ENCODE assay signal across 30 mouse cellular contexts in genomic region chr7:46000577-46000976, GRCm38 (mm10). TPM values are rescaled to one million over a fixed set of nuclear protein-coding genes. Genes with fewer than 3 reads are reported as not detected.
"Had no signal": no experiment of that assay in that cellular context is flagged by ENCODE, and none has a peak within 500 bp of the region (broad histone marks: within the 10 kb centered on the region; RNA-seq: fewer than 3 reads in every experiment).

No protein-coding gene starts in this region.

- H3K27me3 ChIP-seq: embryonic facial prominence, embryonic 12.5 days; embryonic facial prominence, embryonic 15.5 days; forebrain, embryonic 13.5 days; forebrain, embryonic 15.5 days had no signal

- H3K4me1 ChIP-seq: embryonic facial prominence, embryonic 12.5 days; embryonic facial prominence, embryonic 13.5 days; embryonic facial prominence, embryonic 15.5 days; forebrain, embryonic 10.5 days; forebrain, embryonic 12.5 days; forebrain, embryonic 13.5 days; forebrain, embryonic 15.5 days had no signal

- H3K36me3 ChIP-seq: embryonic facial prominence, embryonic 10.5 days; embryonic facial prominence, embryonic 12.5 days; embryonic facial prominence, embryonic 13.5 days; embryonic facial prominence, embryonic 15.5 days; forebrain, embryonic 10.5 days; forebrain, embryonic 12.5 days; forebrain, embryonic 15.5 days had no signal

- ATAC-seq: forebrain, embryonic 13.5 days; forebrain, embryonic 14.5 days; forebrain, embryonic 15.5 days; forebrain, embryonic 16.5 days; forebrain, postnatal 0 days had no signal

- H3K4me3 ChIP-seq: embryonic facial prominence, embryonic 10.5 days; embryonic facial prominence, embryonic 12.5 days; embryonic facial prominence, embryonic 13.5 days; embryonic facial prominence, embryonic 15.5 days; erythroblast, embryonic 14.5 days; forebrain, embryonic 10.5 days; forebrain, embryonic 12.5 days; forebrain, embryonic 13.5 days; forebrain, embryonic 15.5 days; gastrocnemius, adult 2 months; heart, adult 2 months had no signal

- DNase-seq: cerebellum, adult 8-10 months; cerebellum, adult 9-10 months; cerebellum, adult 9-11 months; cerebellum, postnatal 10 days; cerebellum, postnatal 14 days; cerebellum, postnatal 25 days; cerebellum, postnatal 36 days; embryo, embryonic 11 days; forebrain, postnatal 0 days; gastrocnemius, adult 2 months; gastrocnemius, postnatal 10 days; gastrocnemius, postnatal 14 days; gastrocnemius, postnatal 25 days; gastrocnemius, postnatal 36 days; heart, adult 11 months; heart, adult 18-20 months; heart, adult 2 months had no signal

- H3K9ac ChIP-seq: embryonic facial prominence, embryonic 12.5 days; embryonic facial prominence, embryonic 13.5 days; embryonic facial prominence, embryonic 15.5 days; forebrain, embryonic 12.5 days; forebrain, embryonic 13.5 days; forebrain, embryonic 15.5 days; forebrain, postnatal 0 days had no signal

- H3K4me2 ChIP-seq: embryonic facial prominence, embryonic 12.5 days; embryonic facial prominence, embryonic 13.5 days; embryonic facial prominence, embryonic 15.5 days; forebrain, embryonic 12.5 days; forebrain, embryonic 13.5 days; forebrain, embryonic 15.5 days had no signal

- H3K27ac ChIP-seq: embryonic facial prominence, embryonic 10.5 days; embryonic facial prominence, embryonic 12.5 days; embryonic facial prominence, embryonic 13.5 days; embryonic facial prominence, embryonic 15.5 days; forebrain, embryonic 10.5 days; forebrain, embryonic 12.5 days; forebrain, embryonic 13.5 days; forebrain, embryonic 15.5 days; gastrocnemius, adult 2 months; heart, adult 2 months had no signal

- H3K9me3 ChIP-seq: embryonic facial prominence, embryonic 10.5 days; embryonic facial prominence, embryonic 12.5 days; embryonic facial prominence, embryonic 13.5 days; embryonic facial prominence, embryonic 15.5 days; forebrain, embryonic 10.5 days; forebrain, embryonic 12.5 days; forebrain, embryonic 13.5 days; forebrain, embryonic 15.5 days had no signal

RNA-seq across cellular contexts. Expression of gene Abcc6, which starts 29.5 kb away (rescaled TPM):
- total RNA-seq: common myeloid progenitor, adult 5-6 weeks; gastrocnemius, postnatal 25 days; gastrocnemius, postnatal 36 days; granulocyte monocyte progenitor cell, adult 5-6 weeks; heart, adult 18-20 months; heart, adult 2 months had no signal
- polyA plus RNA-seq: embryonic facial prominence, embryonic 10.5 days had no signal
